Mouse (Mus musculus): ENCODE measurements around the gene Gdpd1.

The Gdpd1 gene

DNA sequence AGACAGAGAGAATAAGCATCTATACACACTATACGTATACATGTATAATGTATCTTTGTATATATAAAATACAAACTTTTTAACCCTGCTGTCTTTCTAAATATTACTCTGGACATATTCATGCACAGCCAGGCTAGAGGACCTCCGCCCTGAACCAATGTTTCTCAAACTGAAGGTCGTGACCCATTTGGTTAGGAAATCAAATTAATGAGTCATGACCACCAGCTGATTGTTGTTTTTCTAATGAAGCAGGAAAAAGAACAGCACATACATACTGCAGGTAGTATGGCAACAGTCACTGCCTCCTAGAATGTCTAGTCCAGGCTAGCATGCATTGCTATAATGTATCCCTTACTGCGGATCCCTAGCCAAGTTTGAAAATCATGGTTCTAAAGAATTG lies 82.6 kb downstream of the Gdpd1 start:
- DNase-seq (ENCODE audit: low spot score): no peak

DNA sequence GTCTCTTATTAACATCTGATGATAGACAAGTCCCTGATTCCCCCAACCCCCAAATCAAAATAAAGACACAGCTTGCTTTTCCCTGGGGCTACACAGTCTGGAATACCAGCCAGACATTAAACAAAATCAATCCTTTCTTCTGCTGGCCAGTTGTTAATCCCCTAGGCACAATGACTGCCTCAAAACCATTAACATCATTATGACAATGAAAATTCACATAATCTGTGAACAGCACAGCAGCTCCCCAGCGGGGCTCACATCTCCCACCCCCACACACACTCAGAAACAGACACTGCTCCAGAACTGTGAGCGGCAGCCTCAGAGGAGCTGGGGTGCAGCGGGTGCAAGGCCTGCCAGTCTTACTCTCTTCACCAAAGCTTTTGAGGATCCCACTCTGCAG lies 83.6 kb downstream of the Gdpd1 start:
- DNase-seq (ENCODE audit: low spot score): no peak

DNA sequence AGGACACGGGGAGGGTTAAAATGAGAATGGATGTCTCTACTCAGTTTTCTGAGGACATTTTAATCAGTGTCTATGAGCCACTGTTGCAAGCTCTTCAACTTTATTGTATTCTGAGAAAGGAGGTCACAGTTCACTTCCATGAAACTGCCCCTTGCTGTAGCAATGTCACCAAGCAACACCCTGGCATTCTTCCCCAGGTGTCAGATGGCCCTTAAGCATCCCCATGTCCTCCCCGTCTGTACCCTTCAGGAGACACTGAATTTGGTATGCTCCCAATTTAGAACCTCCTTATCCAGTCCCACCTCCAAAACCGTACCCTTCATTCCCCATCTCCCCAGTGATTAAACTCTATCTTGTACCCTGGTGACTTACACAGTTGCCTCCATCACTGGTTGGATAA lies 88.9 kb downstream of the Gdpd1 start:
- DNase-seq (ENCODE audit: low spot score): no peak

All from urinary bladder, postnatal 10 days (tissue).